Mouse (Mus musculus) lung, embryonic 14.5 days (tissue): ENCODE results near the gene Med19. TPM values are rescaled to one million over a fixed set of nuclear protein-coding genes. Genes with fewer than 3 reads are reported as not detected.

Experiments used
- ATAC-seq: fragments of 200-750 bp; cut with Nextera tagmentation; 2 replicates; pipeline ENCODE4 v1.8.0; 2017; ENCODE audit warnings: mild to moderate bottlenecking, moderate TSS enrichment, moderate library complexity; ENCODE audit not compliant: insufficient read depth
- DNase-seq: peaks from one replicate; pipeline ENCODE4 v3.0.0-alpha.2; 2015
- H3K27ac ChIP-seq: fragments of 300-500 bp; sonication (generic); 2 replicates; pipeline ENCODE4 v1.5.1; 2014; ENCODE audit warnings: low read depth, mild to moderate bottlenecking, moderate library complexity
- H3K27me3 ChIP-seq: fragments of 300-500 bp; sonication (generic); 2 replicates; pipeline ENCODE4 v1.6.1; 2014; ENCODE audit warnings: low read length, control low read depth; ENCODE audit not compliant: insufficient read depth
- H3K36me3 ChIP-seq: fragments of 300-500 bp; sonication (generic); 2 replicates; pipeline ENCODE4 v1.6.1; 2014; ENCODE audit warnings: control low read depth; ENCODE audit not compliant: insufficient read depth
- H3K4me1 ChIP-seq: fragments of 300-500 bp; sonication (generic); 2 replicates; pipeline ENCODE4 v1.6.1; 2014; ENCODE audit warnings: antibody characterized with exemption, control low read depth; ENCODE audit not compliant: insufficient read depth
- H3K4me2 ChIP-seq: fragments of 300-500 bp; sonication (generic); 2 replicates; pipeline ENCODE4 v1.6.1; 2014; ENCODE audit warnings: mild to moderate bottlenecking
- H3K4me3 ChIP-seq: fragments of 300-500 bp; sonication (generic); 2 replicates; pipeline ENCODE4 v1.5.1; 2014; ENCODE audit warnings: low read depth, low read length
- H3K9ac ChIP-seq: fragments of 300-500 bp; sonication (generic); 2 replicates; pipeline ENCODE4 v1.6.1; 2014
- H3K9me3 ChIP-seq: fragments of 300-500 bp; sonication (generic); 2 replicates; pipeline ENCODE4 v1.6.1; 2016; ENCODE audit warnings: low read depth, low read length, control low read depth
- CTCF ChIP-seq: IDR thresholded peaks from 2 replicates; pipeline ENCODE4 v1.5.1; 2016; ENCODE audit warnings: antibody characterized with exemption, low read depth
- WGBS: fragments of 180-500 bp; shearing (Covaris S2); extraction: QIAGEN DNeasy Blood & Tissue Kit; methylation state at CpG from one replicate; pipeline ENCODE4 v1.1.7; 2014; 5-methylcytosine and 5-hydroxymethylcytosine counted together
- polyA plus RNA-seq: library from polyadenylated mRNA; unstranded; fragments of >200 nt; fragmentation: Nextera tagmentation; extraction: Ambion mirVana; gene quantifications from 2 replicates; pipeline ENCODE4 v1.2.1, GENCODE M21; 2014

Gene Med19
- polyA plus RNA-seq, 1 experiment from 2014 or later, result 44.8 TPM

- DNase-seq (peak; percentile 57), ATAC-seq (0 out of 2 replicates have a peak, but pooled peaks have one; percentile 1)
- whole genome bisulfite sequencing, result 6% methylated on average over 27 of the region's 27 CpGs
- Histone ChIP-seq H3K27me3 (peaks cover 3% of the 10 kb centered on the region; the same call in 1 of the 2 replicates), H3K4me2 (peak overlapping the region; percentile 47), H3K9me3 (no peaks in the 10 kb centered on the region), H3K9ac (peak overlapping the region; percentile 11; the same call in 1 of the 2 replicates), H3K27ac (no peak overlapping the region), H3K36me3 (peaks cover 18% of the 10 kb centered on the region), H3K4me1 (peaks cover 18% of the 10 kb centered on the region; the same call in 1 of the 2 replicates), H3K4me3 (peak overlapping the region; percentile 22)
- TF ChIP-seq CTCF, result no peak
Observed at GRCm38 (mm10) chr2:84736312-84737161, 58.3 kb downstream of the Med19 start.

DNA sequence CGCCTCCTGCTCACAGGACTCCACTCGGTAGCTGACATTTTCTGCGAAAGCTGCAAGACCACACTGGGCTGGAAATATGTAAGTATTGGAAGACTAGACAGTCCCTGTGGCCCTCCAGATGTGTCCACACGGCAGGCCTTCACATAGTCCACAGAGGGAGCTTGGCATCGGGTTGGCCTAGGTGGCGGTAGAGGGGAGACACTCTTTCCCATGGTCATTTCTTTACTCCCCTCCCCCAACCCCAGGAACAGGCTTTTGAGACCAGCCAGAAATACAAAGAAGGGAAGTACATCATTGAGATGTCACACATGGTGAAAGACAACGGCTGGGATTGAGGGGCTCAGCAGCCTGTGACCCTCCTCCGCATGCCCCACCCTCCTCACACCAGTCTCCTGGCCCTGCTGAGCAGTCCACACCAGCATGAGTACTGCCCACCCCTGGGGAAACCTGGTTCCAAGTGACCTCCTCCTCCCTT is 59.3 kb downstream of the Med19 start:
- Histone ChIP-seq H3K27ac (peak overlapping the region; percentile 40), H3K27me3 (peaks cover 3% of the 10 kb centered on the region; the same call in 1 of the 2 replicates), H3K4me3 (0 out of 2 replicates have a peak overlapping the region, but pooled peaks have one; percentile 3), H3K9me3 (no peaks in the 10 kb centered on the region), H3K9ac (peak overlapping the region; percentile 4; the same call in 1 of the 2 replicates), H3K4me1 (peaks cover 18% of the 10 kb centered on the region), H3K4me2 (peak overlapping the region; percentile 47), H3K36me3 (peaks cover 21% of the 10 kb centered on the region)
- DNase-seq (peak; percentile 74), ATAC-seq (peak; percentile 39)
- TF ChIP-seq CTCF, result peak; percentile 50
- 4% methylated on average over 8 of the region's 8 CpGs for WGBS

Other genes starting within 250 kb of the Med19 start
- gene Tfpi, start 201.6 kb upstream of the Med19 start, polyA plus RNA-seq, result 63.1 and 66.3 TPM in 2 replicates
- 59.9 and 63.3 TPM in 2 replicates for gene Ctnnd1, start 27.6 kb upstream of the Med19 start, polyA plus RNA-seq
- gene Btbd18, start 19.3 kb upstream of the Med19 start, polyA plus RNA-seq, result 0.22 and 0.39 TPM in 2 replicates
- gene Selenoh, start 7.6 kb upstream of the Med19 start, polyA plus RNA-seq, result 419 and 427 TPM in 2 replicates
- not detected in 2 replicates for gene Gm28635, start 361 bp upstream of the Med19 start, polyA plus RNA-seq
- gene Tmx2, start 738 bp downstream of the Med19 start, polyA plus RNA-seq, result 110 and 117 TPM in 2 replicates
- gene Zdhhc5, start 36.8 kb downstream of the Med19 start, polyA plus RNA-seq, result 30.8 and 31.0 TPM in 2 replicates
- 25.6 and 28.1 TPM in 2 replicates for gene Clp1, start 48.9 kb downstream of the Med19 start, polyA plus RNA-seq
- gene Ypel4, start 55.7 kb downstream of the Med19 start, polyA plus RNA-seq, result 6.4 and 7.4 TPM in 2 replicates
- 4.7 and 4.9 TPM in 2 replicates for gene Gm19426, start 65.3 kb downstream of the Med19 start, polyA plus RNA-seq
- gene Serping1, start 97.0 kb downstream of the Med19 start, polyA plus RNA-seq, result 65.4 and 70.3 TPM in 2 replicates
- 39.1 and 40.0 TPM in 2 replicates for gene Ube2l6, start 120.4 kb downstream of the Med19 start, polyA plus RNA-seq
- gene Smtnl1, start 144.2 kb downstream of the Med19 start, polyA plus RNA-seq, result 0.11 and 0.24 TPM in 2 replicates
- gene Timm10, start 148.6 kb downstream of the Med19 start, polyA plus RNA-seq, result 55.4 and 58.7 TPM in 2 replicates
- 18.8 and 20.2 TPM in 2 replicates for gene Slc43a1, start 160.4 kb downstream of the Med19 start, polyA plus RNA-seq
- gene Rtn4rl2, start 208.3 kb downstream of the Med19 start, polyA plus RNA-seq, result 1.1 and 1.2 TPM in 2 replicates